Mouse (Mus musculus) cortical plate, adult 2 months (tissue): ENCODE data around the gene Olfr558.

Source experiments
- CTCF ChIP-seq: fragments of 200-500 bp; IDR thresholded peaks from 2 replicates; pipeline ENCODE4 v1.5.1; 2011; ENCODE audit warnings: mild to moderate bottlenecking, control low read depth, low read length; ENCODE audit not compliant: insufficient read depth; ENCODE audit errors: extremely low read depth
- POLR2A ChIP-seq: fragments of 200-500 bp; IDR thresholded peaks from 2 replicates; pipeline ENCODE4 v1.6.1; 2011; ENCODE audit warnings: mild to moderate bottlenecking, low read length, control low read depth; ENCODE audit not compliant: insufficient read depth; ENCODE audit errors: extremely low read depth

- TF ChIP-seq CTCF, result no peak
- no peak for TF ChIP-seq POLR2A
These were observed 43.5 kb upstream of the Olfr558 start, which contains the start of gene Olfr555 for GRCm38 (mm10) chr7:102658523-102658922.
